Mouse (Mus musculus) urinary bladder, adult 18-20 months (tissue): ENCODE results near the gene Psma6.

Experiments used
- DNase-seq, 2 experiments: peaks; one replicate each; pipeline ENCODE4 v3.0.0; 2022; ENCODE audit warnings: low spot score in 2 of 2, mixed read lengths in 2 of 2

The Psma6 gene

DNA sequence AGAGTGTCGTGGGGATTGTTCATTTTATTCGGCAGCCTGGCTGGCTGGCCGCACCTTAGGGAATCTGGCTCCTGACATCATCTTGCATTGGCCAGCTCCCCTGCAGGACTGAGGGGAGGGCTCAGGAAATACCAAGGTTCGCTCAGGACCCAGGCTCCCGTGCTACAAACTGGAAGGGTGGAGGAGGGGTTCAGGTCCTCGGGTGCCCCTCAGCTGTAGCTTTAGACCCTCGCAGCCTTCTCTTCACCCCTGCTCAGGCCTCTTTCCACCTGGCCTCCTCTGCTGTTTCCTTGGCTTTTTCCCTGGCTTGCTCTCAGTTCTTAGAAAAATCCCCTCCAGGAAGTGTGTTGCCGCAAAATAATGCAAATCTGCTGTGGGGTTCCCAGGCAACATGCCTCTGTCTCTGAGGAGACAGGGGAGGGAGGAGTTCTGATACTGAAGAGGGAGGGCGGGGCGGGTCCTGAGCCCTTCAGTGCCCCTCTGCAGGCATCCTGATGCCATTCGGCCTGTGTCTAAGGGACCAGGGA is 54.7 kb downstream of the Psma6 start:
- DNase-seq: no peak

- no peak for DNase-seq
Observed at GRCm38 (mm10) chr12:55440416-55440815, 56.4 kb downstream of the Psma6 start.

DNA sequence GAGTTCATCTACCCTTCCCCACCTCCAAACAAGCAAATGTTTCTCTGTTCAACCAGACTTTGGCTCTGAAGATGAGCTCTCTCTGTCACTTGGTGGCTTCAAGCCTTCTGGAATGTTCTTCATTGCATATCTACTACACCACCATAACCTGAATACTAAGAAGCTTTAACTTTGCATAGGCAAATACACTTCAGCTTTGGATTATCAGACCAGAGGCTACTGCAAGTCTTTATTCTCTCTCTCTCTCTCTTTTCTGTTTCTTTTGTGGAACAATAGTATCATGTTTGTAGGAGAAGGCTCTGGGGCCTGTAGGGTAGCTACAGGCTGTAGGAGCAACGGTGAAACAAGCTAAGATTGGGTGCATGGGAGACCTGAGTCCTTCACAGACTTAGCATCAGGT is 58.2 kb downstream of the Psma6 start:
- no peak for DNase-seq

GRCm38 (mm10) chr12:55442861-55443850 is 59.1 kb downstream of the Psma6 start:
- DNase-seq: peak; percentile 35 to 70

GRCm38 (mm10) chr12:55444031-55444451 is 60.0 kb downstream of the Psma6 start:
- no peak for DNase-seq

DNA sequence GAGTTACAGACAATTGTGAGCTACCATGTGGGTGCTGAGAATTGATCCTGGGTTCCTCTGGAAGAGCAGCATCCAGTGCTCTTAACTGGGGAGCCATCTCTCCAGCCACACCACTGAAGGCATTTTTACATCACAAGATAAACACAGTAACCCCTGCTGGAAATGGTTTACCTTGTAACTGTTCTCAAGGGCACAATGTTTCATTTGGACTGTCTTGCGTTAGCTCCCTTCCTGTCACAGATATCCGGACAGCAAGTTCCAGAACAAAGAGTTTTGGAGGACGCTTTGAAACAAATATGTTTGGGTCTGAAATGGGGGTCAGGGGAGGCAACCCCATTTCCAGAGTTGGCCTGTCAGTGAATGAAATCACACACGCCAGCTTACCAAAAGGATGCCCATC is 61.6 kb downstream of the Psma6 start:
- DNase-seq: no peak

GRCm38 (mm10) chr12:55446366-55446745 is 62.3 kb downstream of the Psma6 start:
- no peak for DNase-seq

- DNase-seq: peak in 1 of 2 experiments; percentile 46
Observed at GRCm38 (mm10) chr12:55446746-55447395, 62.8 kb downstream of the Psma6 start.

DNA sequence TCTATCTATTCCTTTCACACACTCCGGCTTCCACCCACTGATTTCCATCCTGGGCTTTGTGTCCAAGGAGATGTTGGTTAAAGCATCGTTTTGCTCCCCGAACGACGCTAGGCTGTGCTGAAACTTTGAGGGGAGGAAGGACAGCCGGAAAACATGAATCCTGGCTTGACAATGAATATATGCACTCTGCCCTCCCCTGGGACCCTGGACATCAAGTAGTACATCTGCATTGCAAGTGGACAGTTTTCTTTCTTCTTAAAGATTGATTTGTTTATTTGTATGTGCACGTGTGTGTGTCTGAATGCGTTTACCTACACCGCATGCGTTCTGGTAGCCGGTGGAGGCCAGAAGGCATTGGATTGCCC is 63.4 kb downstream of the Psma6 start:
- no peak for DNase-seq

GRCm38 (mm10) chr12:55448457-55448856 is 64.4 kb downstream of the Psma6 start:
- DNase-seq: no peak

- DNase-seq: no peak
Observed at GRCm38 (mm10) chr12:55449048-55449447, 65.0 kb downstream of the Psma6 start.

DNA sequence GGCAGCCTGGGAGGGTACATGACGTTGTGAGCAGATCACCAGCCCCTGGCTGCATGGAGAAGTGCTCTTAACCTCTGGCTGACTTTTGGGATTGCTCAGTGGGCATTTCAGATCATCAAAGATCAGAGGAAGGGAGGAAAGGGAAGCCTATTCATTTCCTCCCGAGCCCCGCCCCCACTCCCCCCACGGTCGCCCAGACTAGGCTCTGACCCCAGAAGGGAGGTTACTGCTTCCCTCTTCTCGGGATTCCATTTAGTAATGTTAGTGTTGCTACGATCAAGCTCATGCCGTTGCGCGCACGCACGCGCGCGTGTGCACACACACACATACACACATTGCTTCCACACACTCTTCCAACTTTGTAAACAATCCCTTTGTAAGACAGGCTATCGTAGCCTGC is 66.4 kb downstream of the Psma6 start:
- DNase-seq: no peak

DNA sequence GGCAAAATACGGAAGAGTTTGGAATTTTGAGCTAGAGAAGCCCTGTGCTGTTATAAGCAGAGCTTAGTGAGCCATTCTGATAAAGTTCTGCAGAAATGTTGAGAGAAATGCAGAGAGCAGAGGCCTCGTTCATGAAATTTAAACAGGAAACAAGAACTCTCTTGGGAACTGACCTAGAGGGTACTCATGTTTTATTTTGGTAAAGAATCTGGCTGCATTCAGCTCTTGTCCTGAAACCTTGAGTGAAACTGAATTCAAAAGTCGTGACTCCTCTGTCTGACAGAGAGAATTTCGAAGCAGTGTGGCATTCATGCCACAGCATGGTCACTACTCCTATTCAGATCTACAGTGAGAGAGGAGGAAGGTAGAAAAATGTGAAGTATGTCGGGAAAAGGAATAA is 68.8 kb downstream of the Psma6 start:
- no peak for DNase-seq

DNA sequence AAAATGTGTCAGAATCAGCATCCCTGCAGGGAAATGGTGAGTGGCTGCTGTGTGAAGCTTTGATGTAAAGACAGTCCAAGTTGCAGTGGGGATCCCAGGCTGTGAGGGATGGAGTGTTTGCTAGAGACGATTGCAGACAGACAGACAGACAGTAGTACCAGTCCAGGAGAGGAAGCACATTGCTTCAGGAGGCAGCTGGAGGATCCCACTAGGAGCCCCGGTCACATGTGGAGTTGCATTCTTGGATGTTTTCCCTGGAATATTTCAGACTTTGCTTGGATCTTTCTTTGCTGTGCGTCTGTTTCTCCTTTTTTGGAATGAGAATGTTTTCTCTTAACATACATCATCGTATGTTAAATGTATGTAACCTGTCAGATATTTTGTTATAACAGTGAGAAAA is 69.9 kb downstream of the Psma6 start:
- no peak for DNase-seq

DNA sequence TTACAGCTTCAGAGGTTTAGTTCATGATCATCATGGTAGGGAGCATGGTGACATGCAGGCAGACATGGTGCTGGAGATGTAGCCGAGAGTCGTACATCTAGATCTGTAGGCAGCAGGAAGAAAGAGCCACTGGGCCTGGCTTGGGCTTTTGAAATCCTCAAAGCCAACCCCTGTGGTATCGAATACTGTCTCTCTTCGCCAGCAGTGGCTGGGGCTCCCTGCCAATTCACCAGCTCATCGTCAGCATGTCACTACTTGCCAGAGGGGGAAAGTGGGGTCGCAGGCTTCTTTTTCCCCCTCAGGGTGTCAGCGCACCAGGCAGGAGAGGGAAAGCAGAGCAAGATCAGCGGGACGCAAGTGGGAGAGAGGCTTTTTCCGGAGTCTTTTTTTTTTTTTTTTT is 71.2 kb downstream of the Psma6 start:
- no peak for DNase-seq

- DNase-seq: no peak
Observed at GRCm38 (mm10) chr12:55456136-55456535, 72.1 kb downstream of the Psma6 start.

DNA sequence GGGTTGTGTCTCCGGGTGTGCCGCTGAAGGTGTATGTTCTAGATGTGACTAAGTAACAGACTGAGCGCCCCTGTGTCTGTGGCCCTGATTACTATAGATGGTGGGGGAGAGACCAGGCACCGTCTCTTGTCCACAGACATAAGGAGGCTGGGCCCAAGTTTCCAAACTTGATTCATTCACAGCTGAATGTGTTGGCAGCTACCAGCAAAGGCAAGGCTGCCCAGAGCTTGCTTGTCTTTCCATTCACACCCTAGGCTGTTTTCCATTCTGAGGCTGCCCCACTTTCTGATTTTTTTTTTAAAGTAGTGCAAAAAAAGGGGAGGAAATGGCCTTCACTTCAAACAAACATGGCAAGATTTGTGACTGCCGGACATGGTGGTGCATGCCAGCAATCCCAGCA is 72.9 kb downstream of the Psma6 start:
- no peak for DNase-seq

DNA sequence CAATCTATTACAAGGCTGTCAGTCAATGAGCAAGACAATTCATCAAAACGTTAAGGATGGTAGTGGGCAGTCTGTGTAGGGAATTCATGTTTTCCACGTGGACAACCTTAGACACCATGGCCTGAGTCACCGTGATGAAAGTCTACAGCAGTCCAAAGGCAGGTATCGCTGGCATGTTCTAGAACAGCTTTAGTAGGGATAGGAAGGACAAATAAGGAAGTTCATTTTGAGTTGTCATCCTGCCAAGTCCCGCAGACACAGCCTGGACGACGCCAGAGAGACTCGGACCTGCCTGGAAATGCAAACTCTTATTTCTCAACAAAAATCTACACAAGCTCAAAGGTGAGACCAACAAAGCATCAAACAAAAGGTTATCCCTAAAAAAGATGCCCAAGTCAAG is 75.7 kb downstream of the Psma6 start:
- peak in 1 of 2 experiments; percentile 35 for DNase-seq

DNA sequence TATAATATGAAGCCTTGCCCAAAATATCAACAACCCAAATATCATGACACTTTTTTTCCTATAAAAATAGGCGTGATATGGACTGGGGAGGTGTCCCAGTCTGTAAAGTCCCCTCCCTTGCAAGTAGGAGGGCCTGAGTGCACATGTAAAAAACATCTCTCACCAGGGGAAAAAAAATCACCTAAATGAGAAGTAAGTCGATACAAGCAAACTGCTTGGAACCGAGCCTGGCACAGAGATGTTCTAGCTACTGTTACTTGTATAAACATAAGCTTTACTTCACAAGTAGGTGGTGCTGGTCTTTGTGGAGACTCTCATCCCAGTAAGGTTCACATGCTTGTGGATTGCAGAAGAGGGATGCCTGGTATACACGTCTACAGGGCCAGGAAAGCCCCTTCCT is 76.9 kb downstream of the Psma6 start:
- DNase-seq: no peak

DNA sequence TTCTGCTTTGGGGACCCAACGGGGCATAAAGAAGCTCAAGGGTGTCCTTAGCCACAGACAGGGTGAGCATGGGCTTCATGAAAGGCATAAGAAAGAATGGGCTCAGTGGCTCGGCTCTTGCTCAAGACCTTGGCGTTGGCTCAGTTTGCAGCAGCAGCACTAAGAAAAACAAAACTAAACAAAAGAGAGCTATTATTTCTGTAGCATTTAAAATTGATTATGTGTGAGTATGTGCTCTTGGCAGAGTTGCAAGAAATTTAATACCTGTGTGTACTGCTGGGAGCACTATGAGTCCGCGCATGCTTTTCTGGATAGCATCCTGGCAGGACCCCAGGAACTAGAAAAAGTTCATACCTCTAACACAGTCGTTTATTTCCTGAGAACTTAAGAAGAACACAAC is 77.7 kb downstream of the Psma6 start:
- DNase-seq: no peak

DNA sequence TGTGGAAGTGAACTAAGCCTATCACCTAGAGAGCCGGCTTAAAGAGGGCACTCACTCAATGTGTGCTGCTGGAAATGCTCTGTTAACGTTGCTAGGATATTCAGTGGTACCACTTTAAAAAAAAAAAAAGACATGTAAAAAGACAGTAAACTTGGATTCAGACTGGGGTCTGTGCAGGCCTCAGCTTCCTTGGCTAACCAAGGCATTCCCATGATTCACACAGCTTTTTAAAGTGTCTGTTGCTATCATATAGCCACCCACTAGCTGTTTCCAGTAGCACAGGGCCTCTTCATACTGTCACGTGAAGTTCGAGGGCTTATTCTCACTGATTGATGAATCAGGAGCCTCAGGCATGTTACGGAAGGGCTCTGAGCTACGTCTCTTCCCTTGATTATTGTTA is 78.4 kb downstream of the Psma6 start:
- no peak for DNase-seq

GRCm38 (mm10) chr12:55463087-55463486 is 79.1 kb downstream of the Psma6 start:
- no peak for DNase-seq
